Comparison of ENCODE assay signal across 22 mouse cellular contexts in the genomic region with DNA sequence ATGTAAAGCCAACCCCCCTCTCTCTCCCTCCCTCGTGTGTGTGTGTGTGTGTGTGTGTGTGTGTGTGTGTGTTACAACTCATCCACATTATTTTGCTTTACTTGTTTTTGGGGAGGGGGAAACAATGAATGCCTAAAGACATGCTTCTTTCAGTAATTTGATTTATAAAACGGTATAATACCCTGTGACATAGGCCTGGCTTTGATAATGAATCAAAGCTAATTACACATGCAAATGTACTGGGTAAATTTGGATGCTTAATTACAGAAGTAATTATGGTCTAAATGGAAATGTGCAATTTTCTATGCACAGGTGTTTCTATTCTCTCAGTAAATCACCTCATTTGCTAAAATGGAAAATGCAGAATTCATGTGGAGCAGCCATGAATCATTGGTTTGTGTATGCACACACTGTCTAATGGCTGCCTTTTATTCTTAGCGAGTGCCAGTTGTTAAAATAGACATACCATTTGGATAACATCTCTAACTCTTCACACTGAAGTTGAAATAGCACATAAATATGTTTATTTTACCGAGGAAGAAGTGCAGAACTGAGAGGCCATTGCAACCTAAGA. TPM values are rescaled to one million over a fixed set of nuclear protein-coding genes. Genes with fewer than 3 reads are reported as not detected.
DNase-seq lines count a peak whose midpoint lies in the region; ATAC-seq lines count a peak whose summit lies in the region.
"Had no signal": no experiment of that assay in that cellular context is flagged by ENCODE, and none has a peak within 500 bp of the region (broad histone marks: within the 10 kb centered on the region; RNA-seq: fewer than 3 reads in every experiment).

No protein-coding gene starts in this region.

- H3K27ac ChIP-seq in forebrain, embryonic 13.5 days = no peak overlapping the region
- no peak overlapping the region for H3K27ac ChIP-seq in forebrain, embryonic 12.5 days
- no peak overlapping the region for H3K27ac ChIP-seq in hindbrain, embryonic 13.5 days
- no peak overlapping the region for H3K27ac ChIP-seq in hindbrain, embryonic 10.5 days
- H3K27ac ChIP-seq in neural tube, embryonic 13.5 days (replicated peaks) = no peak overlapping the region
- no peak overlapping the region for H3K27ac ChIP-seq in intestine, embryonic 15.5 days
- H3K27ac ChIP-seq: embryonic facial prominence, embryonic 13.5 days; heart, embryonic 10.5 days had no signal

- H3K27me3 ChIP-seq in forebrain, embryonic 13.5 days = peaks cover 3% of the 10 kb centered on the region; the same call in 1 of the 2 replicates
- peaks cover 29% of the 10 kb centered on the region for H3K27me3 ChIP-seq in forebrain, embryonic 12.5 days
- peaks cover 35% of the 10 kb centered on the region for H3K27me3 ChIP-seq in hindbrain, embryonic 13.5 days
- H3K27me3 ChIP-seq in hindbrain, embryonic 10.5 days (ENCODE audit: insufficient read depth, poor library complexity, severe bottlenecking) = peaks cover 57% of the 10 kb centered on the region
- peaks cover 58% of the 10 kb centered on the region for H3K27me3 ChIP-seq in neural tube, embryonic 13.5 days
- no peaks in the 10 kb centered on the region for H3K27me3 ChIP-seq in intestine, embryonic 15.5 days (replicated peaks)

- no peaks in the 10 kb centered on the region for H3K36me3 ChIP-seq in forebrain, embryonic 13.5 days (ENCODE audit: poor library complexity, severe bottlenecking)
- no peaks in the 10 kb centered on the region for H3K36me3 ChIP-seq in forebrain, embryonic 12.5 days (replicated peaks)
- H3K36me3 ChIP-seq in hindbrain, embryonic 13.5 days = no peaks in the 10 kb centered on the region
- H3K36me3 ChIP-seq in hindbrain, embryonic 10.5 days = no peaks in the 10 kb centered on the region
- H3K36me3 ChIP-seq in neural tube, embryonic 13.5 days = no peaks in the 10 kb centered on the region
- no peaks in the 10 kb centered on the region for H3K36me3 ChIP-seq in intestine, embryonic 15.5 days
- H3K36me3 ChIP-seq: embryonic facial prominence, embryonic 13.5 days; G1E; heart, embryonic 10.5 days had no signal

- 54% methylated on average over 4 of the region's 4 CpGs for WGBS in forebrain, embryonic 13.5 days
- 54% methylated on average over 4 of the region's 4 CpGs for WGBS in forebrain, embryonic 12.5 days
- WGBS in hindbrain, embryonic 13.5 days = 52% methylated on average over 4 of the region's 4 CpGs
- WGBS in hindbrain, embryonic 10.5 days = 74% methylated on average over 4 of the region's 4 CpGs
- 35% methylated on average over 4 of the region's 4 CpGs for WGBS in neural tube, embryonic 13.5 days
- 60% methylated on average over 4 of the region's 4 CpGs for WGBS in intestine, embryonic 15.5 days

- peak; percentile 75 for ATAC-seq in forebrain, embryonic 13.5 days
- no peak for ATAC-seq in forebrain, embryonic 12.5 days (ENCODE audit: low FRiP score)
- peak; percentile 57; the same call in 1 of the 2 replicates for ATAC-seq in hindbrain, embryonic 13.5 days (ENCODE audit: low FRiP score)
- 0 out of 2 replicates have a peak, but pooled peaks have one; percentile 23 for ATAC-seq in neural tube, embryonic 13.5 days (ENCODE audit: low read depth)
- ATAC-seq in intestine, embryonic 15.5 days = no peak
- ATAC-seq: CD4-positive, CD25-positive, alpha-beta regulatory T cell, adult 4 months; intestine, postnatal 0 days had no signal

- H3K9me3 ChIP-seq in forebrain, embryonic 13.5 days (replicated peaks) = no peaks in the 10 kb centered on the region
- no peaks in the 10 kb centered on the region for H3K9me3 ChIP-seq in forebrain, embryonic 12.5 days
- no peaks in the 10 kb centered on the region for H3K9me3 ChIP-seq in hindbrain, embryonic 13.5 days
- no peaks in the 10 kb centered on the region for H3K9me3 ChIP-seq in hindbrain, embryonic 10.5 days
- H3K9me3 ChIP-seq in neural tube, embryonic 13.5 days = no peaks in the 10 kb centered on the region
- no peaks in the 10 kb centered on the region for H3K9me3 ChIP-seq in intestine, embryonic 15.5 days
- H3K9me3 ChIP-seq: embryonic facial prominence, embryonic 13.5 days; G1E; heart, embryonic 10.5 days had no signal

- no peaks in the 10 kb centered on the region for H3K4me1 ChIP-seq in forebrain, embryonic 13.5 days
- no peaks in the 10 kb centered on the region for H3K4me1 ChIP-seq in forebrain, embryonic 12.5 days
- no peaks in the 10 kb centered on the region for H3K4me1 ChIP-seq in hindbrain, embryonic 13.5 days (replicated peaks)
- H3K4me1 ChIP-seq in hindbrain, embryonic 10.5 days (replicated peaks) = 0 out of 2 replicates have a peak, but pooled peaks cover 4% of the 10 kb centered on the region
- H3K4me1 ChIP-seq in neural tube, embryonic 13.5 days (replicated peaks) = no peaks in the 10 kb centered on the region
- no peaks in the 10 kb centered on the region for H3K4me1 ChIP-seq in intestine, embryonic 15.5 days (replicated peaks)
- H3K4me1 ChIP-seq: embryonic facial prominence, embryonic 13.5 days; heart, embryonic 10.5 days had no signal

- no peak for DNase-seq in hindbrain, embryonic 10.5 days (ENCODE audit: low spot score)
- DNase-seq in neural tube, embryonic 10.5 days (ENCODE audit: extremely low spot score, low spot score) = no peak
- DNase-seq in right cerebral cortex, adult 18-20 months = no peak
- DNase-seq: adrenal gland, postnatal 10 days; B cell, adult 2 months; cerebellum, adult 18-20 months; cerebellum, adult 9-11 months; cerebellum, postnatal 36 days; gastrocnemius, postnatal 10 days; heart, adult 18-20 months; heart, postnatal 10 days; heart, postnatal 4 days had no signal

- H3K4me3 ChIP-seq in forebrain, embryonic 13.5 days = no peak overlapping the region
- H3K4me3 ChIP-seq in forebrain, embryonic 12.5 days (replicated peaks) = no peak overlapping the region
- no peak overlapping the region for H3K4me3 ChIP-seq in hindbrain, embryonic 13.5 days
- no peak overlapping the region for H3K4me3 ChIP-seq in hindbrain, embryonic 10.5 days
- no peak overlapping the region for H3K4me3 ChIP-seq in neural tube, embryonic 13.5 days
- H3K4me3 ChIP-seq in intestine, embryonic 15.5 days (replicated peaks) = no peak overlapping the region
- H3K4me3 ChIP-seq: embryonic facial prominence, embryonic 13.5 days; heart, embryonic 10.5 days had no signal

- no peak overlapping the region for H3K9ac ChIP-seq in forebrain, embryonic 13.5 days
- H3K9ac ChIP-seq in forebrain, embryonic 12.5 days = no peak overlapping the region
- no peak overlapping the region for H3K9ac ChIP-seq in hindbrain, embryonic 13.5 days
- no peak overlapping the region for H3K9ac ChIP-seq in neural tube, embryonic 13.5 days
- no peak overlapping the region for H3K9ac ChIP-seq in intestine, embryonic 15.5 days
- H3K9ac ChIP-seq: embryonic facial prominence, embryonic 13.5 days had no signal

- H3K4me2 ChIP-seq in forebrain, embryonic 13.5 days = no peak overlapping the region
- no peak overlapping the region for H3K4me2 ChIP-seq in forebrain, embryonic 12.5 days
- no peak overlapping the region for H3K4me2 ChIP-seq in hindbrain, embryonic 13.5 days
- H3K4me2 ChIP-seq in neural tube, embryonic 13.5 days = no peak overlapping the region
- H3K4me2 ChIP-seq in intestine, embryonic 15.5 days (replicated peaks) = no peak overlapping the region
- H3K4me2 ChIP-seq: embryonic facial prominence, embryonic 13.5 days had no signal

RNA-seq across cellular contexts. Expression of a gene that starts 9.0 kb away (rescaled TPM):
- polyA plus RNA-seq in forebrain, embryonic 13.5 days (2015; fragmentation: Nextera tagmentation; extraction: Ambion mirVana) = 0.15 and 0.18 TPM in 2 replicates
- 0.09 and 0.23 TPM in 2 replicates for polyA plus RNA-seq in forebrain, embryonic 12.5 days (2016; fragmentation: Nextera tagmentation; extraction: Ambion mirVana)
- 0.19 and 0.35 TPM in 2 replicates for polyA plus RNA-seq in hindbrain, embryonic 13.5 days (2015; fragmentation: Nextera tagmentation; extraction: Ambion mirVana)
- 0.24 and 0.47 TPM in 2 replicates for polyA plus RNA-seq in hindbrain, embryonic 10.5 days (2016; fragmentation: Nextera tagmentation; extraction: Ambion mirVana)
- 0.57 and 0.58 TPM in 2 replicates for polyA plus RNA-seq in neural tube, embryonic 13.5 days (2015; fragmentation: Nextera tagmentation; extraction: Ambion mirVana)
- 0.53 and 0.55 TPM in 2 replicates for polyA plus RNA-seq in intestine, embryonic 15.5 days (2015; fragmentation: Nextera tagmentation; extraction: Ambion mirVana)
- polyA plus RNA-seq: G1E had no signal

RNA-seq across cellular contexts. Expression of a gene that starts 57.2 kb away (rescaled TPM):
- 0.08 and 0.13 TPM in 2 replicates for polyA plus RNA-seq in forebrain, embryonic 13.5 days (2015; fragmentation: Nextera tagmentation; extraction: Ambion mirVana)
- not detected in 2 replicates for polyA plus RNA-seq in forebrain, embryonic 12.5 days (2016; fragmentation: Nextera tagmentation; extraction: Ambion mirVana)
- 0.10 and 0.17 TPM in 2 replicates for polyA plus RNA-seq in hindbrain, embryonic 13.5 days (2015; fragmentation: Nextera tagmentation; extraction: Ambion mirVana)
- polyA plus RNA-seq in hindbrain, embryonic 10.5 days (2016; fragmentation: Nextera tagmentation; extraction: Ambion mirVana) = 0.17 TPM in 1 of 2 replicates, not detected in the other
- 0.06 TPM in 1 of 2 replicates, not detected in the other for polyA plus RNA-seq in neural tube, embryonic 13.5 days (2015; fragmentation: Nextera tagmentation; extraction: Ambion mirVana)
- polyA plus RNA-seq in intestine, embryonic 15.5 days (2015; fragmentation: Nextera tagmentation; extraction: Ambion mirVana) = 0.60 and 0.61 TPM in 2 replicates
- polyA plus RNA-seq: G1E had no signal

Comparison
In these comparisons a context has a peak if more than half of its experiments do, and no peak if none do; other contexts are left out.
1. ATAC-seq: peak in forebrain, embryonic 13.5 days (single experiment), hindbrain, embryonic 13.5 days (single experiment) and neural tube, embryonic 13.5 days (single experiment); none in forebrain, embryonic 12.5 days (single experiment) and intestine, embryonic 15.5 days (single experiment).